Mouse (Mus musculus) thymus, adult 2 months (tissue): ENCODE measurements around the gene Cyp11a1. TPM values are rescaled to one million over a fixed set of nuclear protein-coding genes. Genes with fewer than 3 reads are reported as not detected.

ENCODE experiments used
- DNase-seq: peaks from one replicate; pipeline ENCODE4 v3.0.0; 2021
- H3K27ac ChIP-seq: fragments of 200-500 bp; 2 replicates; pipeline ENCODE4 v1.5.1; 2012; ENCODE audit warnings: low read length, control low read depth; ENCODE audit not compliant: control insufficient read depth, insufficient read depth
- H3K27me3 ChIP-seq: fragments of 200-500 bp; 2 replicates; pipeline ENCODE4 v1.6.1; 2012; ENCODE audit warnings: mild to moderate bottlenecking, low read length, moderate library complexity, mixed read lengths; ENCODE audit not compliant: control insufficient read depth, insufficient read depth
- H3K36me3 ChIP-seq: fragments of 200-500 bp; 2 replicates; pipeline ENCODE4 v1.6.1; 2012; ENCODE audit warnings: mild to moderate bottlenecking, low read length, moderate library complexity; ENCODE audit not compliant: control insufficient read depth, insufficient read depth
- H3K4me1 ChIP-seq: fragments of 200-500 bp; replicated peaks from 2 replicates; pipeline ENCODE4 v1.6.1; 2012; ENCODE audit warnings: low read length; ENCODE audit not compliant: control insufficient read depth, insufficient read depth
- H3K4me3 ChIP-seq: fragments of 200-500 bp; 2 replicates; pipeline ENCODE4 v1.5.1; 2012; ENCODE audit warnings: mild to moderate bottlenecking, low read length, control low read depth, moderate library complexity; ENCODE audit not compliant: control insufficient read depth, insufficient read depth
- CTCF ChIP-seq: fragments of 200-500 bp; IDR thresholded peaks from 2 replicates; pipeline ENCODE4 v1.5.1; 2012; ENCODE audit warnings: mild to moderate bottlenecking, control low read depth, low read length, moderate library complexity, borderline replicate concordance; ENCODE audit not compliant: control insufficient read depth, poor library complexity, insufficient read depth; ENCODE audit errors: extremely low read depth
- POLR2A ChIP-seq: fragments of 200-500 bp; IDR thresholded peaks from 2 replicates; pipeline ENCODE4 v1.6.1; 2012; ENCODE audit warnings: mild to moderate bottlenecking, low read length, control low read depth, moderate library complexity; ENCODE audit not compliant: control insufficient read depth, poor library complexity, insufficient read depth; ENCODE audit errors: extremely low read depth
- WGBS: fragments of 180-500 bp; shearing (Covaris S2); methylation state at CpG from one replicate; pipeline ENCODE4 v1.1.7; 2018; 5-methylcytosine and 5-hydroxymethylcytosine counted together
- polyA plus RNA-seq: library from polyadenylated mRNA; depleted of rRNA; stranded (reverse); fragments of >200 nt; gene quantifications from 2 replicates; pipeline ENCODE4 v1.2.3, GENCODE M21; 2012

The Cyp11a1 gene
- polyA plus RNA-seq, 1 experiment: 1.3 TPM

DNA sequence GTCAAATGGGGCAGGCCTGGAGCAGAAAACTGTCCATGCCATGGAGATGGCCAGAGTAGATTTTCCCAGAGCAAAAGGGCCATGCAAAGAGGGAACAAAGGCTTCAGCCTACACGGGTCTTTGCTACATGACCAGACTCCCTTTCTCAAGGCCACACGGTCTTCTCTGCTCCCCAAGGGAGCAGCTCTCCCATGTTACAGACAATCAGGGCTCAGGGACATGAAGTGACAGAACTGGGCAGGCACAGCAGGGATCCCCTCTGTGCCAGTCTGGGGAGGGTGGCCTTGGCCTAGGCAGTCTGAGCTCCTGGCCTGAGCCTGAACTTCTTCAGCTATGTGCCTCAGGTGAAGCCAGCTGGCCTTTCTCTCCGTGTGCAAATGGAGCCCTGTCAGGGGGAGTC, 47.3 kb downstream of the Cyp11a1 start:
- DNase-seq: no peak
- TF ChIP-seq CTCF: no peak
- no peak for TF ChIP-seq POLR2A
- Histone ChIP-seq H3K4me3 (no peak overlapping the region), H3K27ac (no peak overlapping the region), H3K4me1 (no peaks in the 10 kb centered on the region), H3K36me3 (no peaks in the 10 kb centered on the region), H3K27me3 (no peaks in the 10 kb centered on the region)
- WGBS: 74% methylated on average over 3 of the region's 3 CpGs

DNA sequence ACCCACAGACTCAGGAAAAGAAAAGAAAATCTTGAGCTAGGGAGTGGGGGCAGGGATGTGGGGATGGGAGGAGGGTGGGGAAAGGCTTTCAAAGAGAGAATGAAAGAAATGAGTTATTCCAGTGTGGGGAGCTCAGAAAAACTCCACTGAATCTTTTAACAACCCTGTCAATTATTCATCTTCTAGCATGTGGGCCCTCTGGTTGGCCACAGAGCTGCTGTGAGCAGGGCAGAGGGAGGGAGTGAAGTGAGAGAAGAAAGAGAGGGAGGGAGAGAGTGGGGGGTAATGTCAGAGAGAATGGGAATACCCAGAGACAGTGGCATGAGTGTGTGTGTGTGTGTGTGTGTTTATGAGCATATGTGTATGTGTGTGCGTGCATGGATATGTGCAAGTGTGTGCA, 47.8 kb downstream of the Cyp11a1 start:
- H3K4me1 ChIP-seq: no peaks in the 10 kb centered on the region
- TF ChIP-seq CTCF (no peak), POLR2A (no peak)

DNA sequence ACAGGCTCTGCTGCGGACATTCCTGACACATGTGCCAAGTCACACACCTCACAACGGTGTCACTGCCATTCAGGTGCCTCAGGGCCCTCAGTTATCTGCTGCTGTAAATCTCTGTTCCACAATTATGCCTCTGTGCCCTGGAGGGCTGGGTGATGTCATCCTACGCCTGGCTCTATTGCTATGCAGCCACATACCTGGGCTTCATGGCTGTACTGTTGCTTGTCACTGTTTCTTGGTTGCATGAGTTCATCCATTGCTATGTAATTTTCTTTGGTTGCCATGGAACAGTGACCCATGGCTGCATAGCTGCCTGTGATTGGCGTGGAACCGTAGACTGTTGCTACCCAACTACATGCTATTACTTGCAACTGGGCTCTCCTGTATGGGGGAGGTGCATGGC, 49.5 kb downstream of the Cyp11a1 start:
- no peak for DNase-seq
- Histone ChIP-seq H3K36me3 (no peaks in the 10 kb centered on the region), H3K4me1 (no peaks in the 10 kb centered on the region), H3K4me3 (no peak overlapping the region), H3K27ac (no peak overlapping the region), H3K27me3 (no peaks in the 10 kb centered on the region)
- WGBS: 80% methylated on average over 5 of the region's 5 CpGs
- TF ChIP-seq CTCF (no peak), POLR2A (no peak)

More for the DNA sequence above, 47.8 kb downstream of the Cyp11a1 start:
- no peak for DNase-seq
- Histone ChIP-seq H3K27me3 (no peaks in the 10 kb centered on the region), H3K27ac (no peak overlapping the region), H3K4me3 (no peak overlapping the region), H3K36me3 (no peaks in the 10 kb centered on the region)
- 96% methylated on average over 1 of the region's 1 CpGs for WGBS

GRCm38 (mm10) chr9:58059920-58060319, 53.7 kb downstream of the Cyp11a1 start:
- Histone ChIP-seq H3K4me1 (no peaks in the 10 kb centered on the region), H3K27me3 (no peaks in the 10 kb centered on the region), H3K4me3 (no peak overlapping the region), H3K36me3 (no peaks in the 10 kb centered on the region), H3K27ac (no peak overlapping the region)
- 53% methylated on average over 1 of the region's 1 CpGs for WGBS
- TF ChIP-seq POLR2A (no peak), CTCF (no peak)
- DNase-seq: no peak

DNA sequence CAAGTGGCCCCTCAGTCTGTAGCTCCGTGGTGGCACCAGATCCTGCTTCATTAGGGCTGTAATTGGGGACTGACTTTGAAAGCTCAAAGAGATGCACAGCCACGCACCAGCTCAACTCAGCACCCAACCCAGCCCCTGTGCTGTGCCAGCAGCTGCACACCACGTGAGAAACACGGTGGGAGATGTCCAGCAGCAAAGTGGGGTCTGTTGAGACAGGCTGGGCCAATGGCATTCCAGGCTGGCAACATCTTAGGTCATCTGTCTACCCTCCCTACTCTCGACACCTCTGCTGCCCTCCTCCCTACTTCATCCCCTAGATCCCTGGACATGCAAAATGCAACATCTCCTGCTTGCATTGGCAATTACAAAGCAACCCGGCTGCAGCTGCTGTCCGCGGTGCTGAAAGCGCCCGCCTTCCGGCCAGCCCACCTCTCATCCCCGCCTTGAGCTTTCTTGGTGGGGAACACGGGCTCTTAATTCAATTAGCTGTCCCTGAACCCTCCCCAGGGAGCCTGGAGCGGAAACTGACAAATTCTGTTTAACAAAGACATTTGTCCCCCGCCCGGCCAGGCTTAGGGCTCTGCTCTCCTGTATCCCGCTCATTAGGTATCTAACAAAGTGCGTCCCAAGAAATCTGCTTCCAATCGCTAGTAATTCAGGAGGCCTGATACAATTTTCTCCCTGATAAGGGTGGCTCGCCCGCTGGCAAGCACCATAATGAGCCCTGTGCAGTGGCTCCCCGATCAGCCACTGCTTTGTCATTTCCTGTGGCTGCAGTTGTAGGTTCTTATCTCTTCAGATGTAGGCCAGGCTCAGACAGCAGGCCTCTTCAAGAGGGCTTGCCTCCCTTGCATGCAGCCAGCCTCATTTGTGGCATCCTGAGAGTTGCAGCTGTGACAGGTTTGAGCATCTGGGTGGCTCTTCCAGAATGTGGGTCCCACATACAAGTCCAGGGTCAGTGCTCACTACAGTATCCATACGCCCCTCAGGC, 54.8 kb downstream of the Cyp11a1 start:
- 18% methylated on average over 23 of the region's 23 CpGs for WGBS

DNA sequence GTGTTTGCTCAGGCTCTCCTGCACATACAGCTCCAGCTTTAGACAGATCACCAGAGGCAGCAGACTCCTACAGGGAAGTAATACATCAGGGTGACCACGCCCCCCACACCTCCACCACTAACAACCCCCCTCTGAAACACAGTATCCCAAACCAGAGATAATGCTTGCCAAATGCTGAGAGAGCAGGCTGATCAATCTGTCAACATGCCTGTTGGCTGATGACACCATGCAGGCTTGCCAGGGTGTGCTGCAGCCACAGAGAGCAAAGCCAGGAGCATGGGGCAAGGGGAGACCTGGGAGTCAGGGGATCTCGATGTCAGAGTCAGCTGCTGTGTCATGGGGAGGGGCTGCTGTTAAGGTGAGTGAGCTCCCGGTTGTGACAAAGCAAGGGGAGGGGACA, 57.3 kb downstream of the Cyp11a1 start, which contains the start of gene Stra6:
Gene Stra6 (plus strand): TSS at position 258 of the 400 bp plus-strand sequence.
- Histone ChIP-seq H3K4me1 (no peaks in the 10 kb centered on the region), H3K27me3 (no peaks in the 10 kb centered on the region), H3K4me3 (no peak within 1 kb of the TSS), H3K27ac (no peak within 1 kb of the TSS), H3K36me3 (no peaks in the 10 kb centered on the region)
- no peak for DNase-seq
- WGBS: 12% methylated on average over 3 of the region's 3 CpGs
- TF ChIP-seq POLR2A (no peak), CTCF (no peak)

More for the DNA sequence above, 54.8 kb downstream of the Cyp11a1 start:
- no peak overlapping the region for H3K27ac ChIP-seq
- no peaks in the 10 kb centered on the region for H3K27me3 ChIP-seq
- no peak for TF ChIP-seq POLR2A
- no peak for TF ChIP-seq CTCF
- no peaks in the 10 kb centered on the region for H3K36me3 ChIP-seq
- peak; percentile 43 for DNase-seq
- H3K4me3 ChIP-seq: no peak overlapping the region
- H3K4me1 ChIP-seq: no peaks in the 10 kb centered on the region
